Mouse (Mus musculus) midbrain, embryonic 11.5 days (tissue): Measurements from ENCODE around the gene Dst. TPM values are rescaled to one million over a fixed set of nuclear protein-coding genes. Genes with fewer than 3 reads are reported as not detected.
A peak's percentile ranks its signal among the peaks of the same experiment; 100 is the strongest.

Experiments
- ATAC-seq: fragments of 200-750 bp; cut with Nextera tagmentation; 2 replicates; pipeline ENCODE4 v1.8.0; 2017; ENCODE audit warnings: moderate TSS enrichment, moderate library complexity; ENCODE audit not compliant: low FRiP score
- DNase-seq: peaks from one replicate; pipeline ENCODE4 v3.0.0; 2015; ENCODE audit warnings: low spot score; ENCODE audit errors: missing footprints
- H3K27ac ChIP-seq: fragments of 300-500 bp; sonication (generic); 2 replicates; pipeline ENCODE4 v1.5.1; 2014; ENCODE audit warnings: low read depth, low read length
- H3K27me3 ChIP-seq: fragments of 300-500 bp; sonication (generic); 2 replicates; pipeline ENCODE4 v1.6.1; 2014; ENCODE audit warnings: mild to moderate bottlenecking, low read length, moderate library complexity, mixed read lengths; ENCODE audit not compliant: control insufficient read depth, insufficient read depth
- H3K36me3 ChIP-seq: fragments of 300-500 bp; sonication (generic); 2 replicates; pipeline ENCODE4 v1.6.1; 2014; ENCODE audit warnings: mild to moderate bottlenecking, low read length, moderate library complexity, mixed read lengths; ENCODE audit not compliant: control insufficient read depth, insufficient read depth
- H3K4me1 ChIP-seq: fragments of 300-500 bp; sonication (generic); 2 replicates; pipeline ENCODE4 v1.6.1; 2014; ENCODE audit warnings: low read length; ENCODE audit not compliant: control insufficient read depth, insufficient read depth
- H3K4me2 ChIP-seq: fragments of 300-500 bp; sonication (generic); 2 replicates; pipeline ENCODE4 v1.6.1; 2014; ENCODE audit warnings: mild to moderate bottlenecking, moderate library complexity
- H3K4me3 ChIP-seq: fragments of 300-500 bp; sonication (generic); 2 replicates; pipeline ENCODE4 v1.5.1; 2014; ENCODE audit warnings: low read depth, low read length
- H3K9ac ChIP-seq: fragments of 300-500 bp; sonication (generic); 2 replicates; pipeline ENCODE4 v1.6.1; 2014; ENCODE audit warnings: low read length
- H3K9me3 ChIP-seq: fragments of 300-500 bp; sonication (generic); 2 replicates; pipeline ENCODE4 v1.6.1; 2016; ENCODE audit warnings: low read length; ENCODE audit not compliant: control insufficient read depth
- WGBS: fragments of 180-500 bp; shearing (Covaris S2); extraction: QIAGEN DNeasy Blood & Tissue Kit; methylation state at CpG from one replicate; pipeline ENCODE4 v1.1.7; 2014; 5-methylcytosine and 5-hydroxymethylcytosine counted together
- polyA plus RNA-seq: library from polyadenylated mRNA; unstranded; fragments of >200 nt; fragmentation: Nextera tagmentation; extraction: Ambion mirVana; gene quantifications from 2 replicates; pipeline ENCODE4 v1.2.1, GENCODE M21; 2014

Gene Dst
- polyA plus RNA-seq, 1 experiment from 2014 or later = 33.3 TPM

- peak; percentile 86 for DNase-seq
- no peak overlapping the region for H3K4me3 ChIP-seq
Measured at GRCm38 (mm10) chr1:34150416-34151093, 242.5 kb downstream of the Dst start.

GRCm38 (mm10) chr1:34152683-34153082 lies 244.7 kb downstream of the Dst start:
- DNase-seq = no peak

More at GRCm38 (mm10) chr1:34150416-34151093, 242.5 kb downstream of the Dst start:
- WGBS = 53% methylated on average over 10 of the region's 10 CpGs
- Histone ChIP-seq H3K9ac (no peak overlapping the region), H3K4me1 (no peaks in the 10 kb centered on the region), H3K9me3 (no peaks in the 10 kb centered on the region), H3K27me3 (no peaks in the 10 kb centered on the region), H3K36me3 (no peaks in the 10 kb centered on the region), H3K4me2 (no peak overlapping the region), H3K27ac (peak overlapping the region; percentile 48; the same call in 1 of the 2 replicates)
- peak; percentile 78 for ATAC-seq

GRCm38 (mm10) chr1:34156058-34156457 lies 248.0 kb downstream of the Dst start:
- H3K4me1 ChIP-seq = peaks cover 2% of the 10 kb centered on the region; the same call in 1 of the 2 replicates
- no peak overlapping the region for H3K4me2 ChIP-seq
- no peak overlapping the region for H3K4me3 ChIP-seq
- no peaks in the 10 kb centered on the region for H3K36me3 ChIP-seq
- no peaks in the 10 kb centered on the region for H3K9me3 ChIP-seq
- no peak overlapping the region for H3K27ac ChIP-seq
- 89% methylated on average over 7 of the region's 7 CpGs for WGBS
- no peak overlapping the region for H3K9ac ChIP-seq
- no peaks in the 10 kb centered on the region for H3K27me3 ChIP-seq
- ATAC-seq (no peak), DNase-seq (no peak)

More at GRCm38 (mm10) chr1:34152683-34153082, 244.7 kb downstream of the Dst start:
- no peak overlapping the region for H3K4me2 ChIP-seq
- H3K4me1 ChIP-seq = no peaks in the 10 kb centered on the region
- ATAC-seq = no peak
- H3K27ac ChIP-seq = no peak overlapping the region
- WGBS = 91% methylated on average over 5 of the region's 5 CpGs
- H3K9me3 ChIP-seq = no peaks in the 10 kb centered on the region
- no peaks in the 10 kb centered on the region for H3K27me3 ChIP-seq
- no peak overlapping the region for H3K9ac ChIP-seq
- no peak overlapping the region for H3K4me3 ChIP-seq
- no peaks in the 10 kb centered on the region for H3K36me3 ChIP-seq

- 89% methylated on average over 10 of the region's 10 CpGs for WGBS
- no peaks in the 10 kb centered on the region for H3K36me3 ChIP-seq
- no peak overlapping the region for H3K4me2 ChIP-seq
- ATAC-seq (no peak), DNase-seq (no peak)
- no peak overlapping the region for H3K27ac ChIP-seq
- no peaks in the 10 kb centered on the region for H3K27me3 ChIP-seq
- no peaks in the 10 kb centered on the region for H3K9me3 ChIP-seq
- H3K4me1 ChIP-seq = peaks cover 2% of the 10 kb centered on the region; the same call in 1 of the 2 replicates
- no peak overlapping the region for H3K4me3 ChIP-seq
- H3K9ac ChIP-seq = no peak overlapping the region
Measured at GRCm38 (mm10) chr1:34157702-34158101, 249.7 kb downstream of the Dst start.

- no peaks in the 10 kb centered on the region for H3K9me3 ChIP-seq
- H3K4me1 ChIP-seq = peaks cover 2% of the 10 kb centered on the region; the same call in 1 of the 2 replicates
- H3K36me3 ChIP-seq = no peaks in the 10 kb centered on the region
- H3K4me2 ChIP-seq = no peak overlapping the region
- WGBS = 80% methylated on average over 11 of the region's 11 CpGs
- no peaks in the 10 kb centered on the region for H3K27me3 ChIP-seq
- H3K4me3 ChIP-seq = no peak overlapping the region
- no peak overlapping the region for H3K9ac ChIP-seq
- ATAC-seq (peak; percentile 63), DNase-seq (no peak)
- H3K27ac ChIP-seq = no peak overlapping the region
Measured at GRCm38 (mm10) chr1:34158822-34159221, 250.8 kb downstream of the Dst start.

- Histone ChIP-seq H3K4me3 (no peak overlapping the region), H3K27ac (no peak overlapping the region), H3K9me3 (no peaks in the 10 kb centered on the region), H3K36me3 (no peaks in the 10 kb centered on the region), H3K9ac (no peak overlapping the region), H3K4me1 (peaks cover 2% of the 10 kb centered on the region; the same call in 1 of the 2 replicates), H3K4me2 (no peak overlapping the region), H3K27me3 (no peaks in the 10 kb centered on the region)
- ATAC-seq = no peak
- 92% methylated on average over 7 of the region's 7 CpGs for WGBS
- DNase-seq = no peak
Measured at GRCm38 (mm10) chr1:34159898-34160297, 251.9 kb downstream of the Dst start.

GRCm38 (mm10) chr1:34164616-34165295 lies 256.7 kb downstream of the Dst start:
- H3K9me3 ChIP-seq = no peaks in the 10 kb centered on the region
- no peak overlapping the region for H3K9ac ChIP-seq
- H3K4me1 ChIP-seq = no peaks in the 10 kb centered on the region
- peak; percentile 99 for DNase-seq
- 72% methylated on average over 14 of the region's 14 CpGs for WGBS
- H3K4me2 ChIP-seq = no peak overlapping the region
- H3K27ac ChIP-seq = no peak overlapping the region
- H3K27me3 ChIP-seq = no peaks in the 10 kb centered on the region
- no peaks in the 10 kb centered on the region for H3K36me3 ChIP-seq
- H3K4me3 ChIP-seq = no peak overlapping the region
- peak; percentile 78; the same call in 1 of the 2 replicates for ATAC-seq

- WGBS = 98% methylated on average over 4 of the region's 4 CpGs
Measured at GRCm38 (mm10) chr1:34165926-34166325, 257.9 kb downstream of the Dst start.

More at GRCm38 (mm10) chr1:34165926-34166325, 257.9 kb downstream of the Dst start:
- no peak for DNase-seq
- Histone ChIP-seq H3K4me2 (no peak overlapping the region), H3K9me3 (no peaks in the 10 kb centered on the region), H3K4me3 (no peak overlapping the region), H3K36me3 (no peaks in the 10 kb centered on the region; the same call in 1 of the 2 replicates), H3K9ac (no peak overlapping the region), H3K27me3 (no peaks in the 10 kb centered on the region), H3K27ac (no peak overlapping the region), H3K4me1 (no peaks in the 10 kb centered on the region)
- no peak for ATAC-seq
